Mouse (Mus musculus) embryonic facial prominence, embryonic 14.5 days (tissue): ENCODE measurements around the gene Nav2. TPM values are rescaled to one million over a fixed set of nuclear protein-coding genes. Genes with fewer than 3 reads are reported as not detected.

Experiments used
- ATAC-seq: fragments of 200-750 bp; cut with Nextera tagmentation; 2 replicates; pipeline ENCODE4 v1.8.0; 2017; ENCODE audit warnings: low read depth, moderate number of reproducible peaks, moderate TSS enrichment
- DNase-seq: peaks from one replicate; pipeline ENCODE4 v3.0.0-alpha.2; 2015; ENCODE audit warnings: low spot score
- H3K27ac ChIP-seq: fragments of 300-500 bp; sonication (generic); replicated peaks from 2 replicates; pipeline ENCODE4 v1.5.1; 2014; ENCODE audit warnings: low read depth, mild to moderate bottlenecking, low read length, moderate library complexity
- H3K27me3 ChIP-seq: fragments of 300-500 bp; sonication (generic); replicated peaks from 2 replicates; pipeline ENCODE4 v1.6.1; 2014; ENCODE audit warnings: low read length; ENCODE audit not compliant: control insufficient read depth, insufficient read depth
- H3K36me3 ChIP-seq: fragments of 300-500 bp; sonication (generic); 2 replicates; pipeline ENCODE4 v1.6.1; 2014; ENCODE audit warnings: low read length, mixed read lengths; ENCODE audit not compliant: control insufficient read depth, insufficient read depth
- H3K4me1 ChIP-seq: fragments of 300-500 bp; sonication (generic); 2 replicates; pipeline ENCODE4 v1.6.1; 2014; ENCODE audit warnings: antibody characterized with exemption, low read length; ENCODE audit not compliant: control insufficient read depth, insufficient read depth
- H3K4me2 ChIP-seq: fragments of 300-500 bp; sonication (generic); 2 replicates; pipeline ENCODE4 v1.6.1; 2014; ENCODE audit warnings: low read depth, mild to moderate bottlenecking, low read length, moderate library complexity, mixed read lengths
- H3K4me3 ChIP-seq: fragments of 300-500 bp; sonication (generic); 2 replicates; pipeline ENCODE4 v1.5.1; 2014; ENCODE audit warnings: low read depth, mild to moderate bottlenecking, low read length
- H3K9ac ChIP-seq: fragments of 300-500 bp; sonication (generic); 2 replicates; pipeline ENCODE4 v1.6.1; 2014; ENCODE audit warnings: low read depth, mild to moderate bottlenecking, low read length, moderate library complexity, mixed read lengths
- H3K9me3 ChIP-seq: fragments of 300-500 bp; sonication (generic); 2 replicates; pipeline ENCODE4 v1.6.1; 2016; ENCODE audit warnings: low read length; ENCODE audit not compliant: control insufficient read depth
- WGBS: fragments of 180-500 bp; shearing (Covaris S2); extraction: QIAGEN DNeasy Blood & Tissue Kit; methylation state at CpG from one replicate; pipeline ENCODE4 v1.1.7; 2014; 5-methylcytosine and 5-hydroxymethylcytosine counted together
- polyA plus RNA-seq: library from polyadenylated mRNA; unstranded; fragments of >200 nt; fragmentation: Nextera tagmentation; extraction: Ambion mirVana; gene quantifications from 2 replicates; pipeline ENCODE4 v1.2.1, GENCODE M21; 2014

The Nav2 gene
- polyA plus RNA-seq, 1 experiment from 2014 or later, result 13.5 TPM

DNA sequence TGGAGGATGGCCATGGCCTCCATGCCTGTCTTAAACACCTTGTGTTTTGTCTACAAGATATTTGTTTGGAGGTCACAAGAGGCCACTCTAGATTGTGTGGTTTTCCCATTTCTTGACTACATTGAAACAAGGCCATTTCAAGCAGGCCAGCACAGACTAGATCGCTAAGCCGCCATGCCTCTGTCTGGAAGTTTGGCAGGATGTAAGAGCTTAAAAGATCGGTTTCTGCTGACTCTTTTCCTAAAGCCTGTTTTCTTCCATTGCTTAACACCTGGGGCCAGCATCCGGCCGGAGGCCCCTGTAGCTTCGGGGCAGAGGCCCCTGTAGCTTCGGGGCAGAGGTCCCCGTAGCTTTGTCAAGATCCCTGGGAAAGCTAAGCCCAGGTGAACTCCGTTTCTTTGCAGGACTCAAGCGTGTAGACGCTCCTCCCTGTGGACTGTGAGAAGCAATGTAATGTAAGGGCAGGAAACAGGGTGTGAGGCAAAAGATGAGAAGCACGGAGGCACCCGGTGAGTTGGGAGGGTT, 434.1 kb downstream of the Nav2 start:
- H3K9ac ChIP-seq, result no peak overlapping the region
- no peaks in the 10 kb centered on the region for H3K27me3 ChIP-seq
- H3K4me2 ChIP-seq, result peak overlapping the region; percentile 43
- ATAC-seq, result peak; percentile 26; the same call in 1 of the 2 replicates
- peak overlapping the region; percentile 50 for H3K27ac ChIP-seq
- no peak overlapping the region for H3K4me3 ChIP-seq
- H3K4me1 ChIP-seq, result peaks cover 19% of the 10 kb centered on the region
- 31% methylated on average over 13 of the region's 13 CpGs for WGBS
- H3K36me3 ChIP-seq, result no peaks in the 10 kb centered on the region
- H3K9me3 ChIP-seq, result no peaks in the 10 kb centered on the region
- DNase-seq, result peak; percentile 53

DNA sequence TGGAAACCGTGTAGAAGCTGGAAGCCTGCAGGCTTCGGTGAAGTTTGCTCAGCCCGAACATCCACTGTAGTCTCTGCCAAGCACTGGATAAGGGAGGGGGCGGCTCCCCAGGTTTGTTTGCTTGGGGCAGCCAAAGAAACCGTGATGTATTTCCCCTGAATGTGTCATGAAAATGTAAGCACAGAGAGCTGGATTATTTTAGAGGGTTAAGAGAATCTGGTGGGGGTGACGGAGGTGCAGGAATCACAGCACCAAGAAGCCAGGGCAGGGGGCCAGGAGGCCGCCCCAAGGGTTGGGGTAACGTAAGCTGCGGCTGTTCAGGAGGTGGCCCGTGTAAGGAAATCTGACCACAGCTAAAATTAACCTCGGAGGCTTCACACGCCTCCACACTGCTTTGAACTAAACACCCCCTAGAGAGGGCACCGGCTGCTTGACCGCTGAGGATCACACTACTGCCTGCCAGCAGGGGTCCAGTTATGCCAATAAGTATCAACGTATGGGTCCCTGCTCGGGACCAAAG, 434.6 kb downstream of the Nav2 start:
- H3K4me3 ChIP-seq, result no peak overlapping the region

DNA sequence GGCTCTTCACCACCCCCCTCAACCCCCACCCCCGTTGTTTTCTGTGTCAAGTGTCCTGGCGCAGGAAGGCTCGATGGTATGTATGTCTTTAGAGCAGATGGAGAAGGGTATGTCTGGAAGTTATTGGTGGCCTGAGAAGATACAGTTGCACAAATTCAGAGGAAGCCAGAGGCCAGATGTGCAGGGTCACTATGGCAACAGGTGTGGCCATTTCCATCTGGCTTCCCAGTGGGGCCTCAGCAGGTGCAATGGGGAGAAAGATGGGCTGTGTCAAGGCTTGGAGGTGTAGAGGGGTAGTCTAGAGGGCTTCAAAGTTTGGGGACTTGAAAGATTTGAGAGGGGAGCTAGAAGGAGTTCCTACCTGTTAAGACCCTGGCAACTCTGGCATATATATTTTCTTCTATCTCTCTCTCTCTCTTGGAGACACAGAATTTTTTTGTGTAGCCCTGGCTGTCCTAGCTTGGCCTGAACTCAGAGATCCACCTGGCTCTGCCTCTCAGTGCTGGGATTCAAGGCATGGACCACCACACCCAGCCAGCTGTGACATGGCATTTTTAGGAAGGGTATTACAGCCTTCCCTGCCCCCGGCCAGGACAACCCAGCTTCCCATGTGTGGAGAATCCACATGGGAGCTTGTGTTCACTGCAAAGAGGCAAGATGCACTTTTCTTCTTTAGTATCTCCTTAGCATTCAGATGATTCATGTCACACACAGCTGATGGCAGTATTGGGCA, 435.4 kb downstream of the Nav2 start:
- peaks cover 19% of the 10 kb centered on the region for H3K4me1 ChIP-seq
- no peak overlapping the region for H3K27ac ChIP-seq
- 45% methylated on average over 4 of the region's 4 CpGs for WGBS
- H3K4me2 ChIP-seq, result no peak overlapping the region
- no peaks in the 10 kb centered on the region for H3K36me3 ChIP-seq
- H3K4me3 ChIP-seq, result no peak overlapping the region
- no peak for DNase-seq
- no peaks in the 10 kb centered on the region for H3K9me3 ChIP-seq
- H3K27me3 ChIP-seq, result no peaks in the 10 kb centered on the region
- ATAC-seq, result no peak
- no peak overlapping the region for H3K9ac ChIP-seq

More for the DNA sequence above, 434.6 kb downstream of the Nav2 start:
- Histone ChIP-seq H3K4me2 (peak overlapping the region; percentile 43), H3K36me3 (no peaks in the 10 kb centered on the region), H3K9me3 (no peaks in the 10 kb centered on the region), H3K27me3 (no peaks in the 10 kb centered on the region), H3K27ac (peak overlapping the region; percentile 50), H3K4me1 (peaks cover 19% of the 10 kb centered on the region), H3K9ac (no peak overlapping the region)
- ATAC-seq (peak; percentile 76), DNase-seq (peak; percentile 83)
- WGBS, result 10% methylated on average over 15 of the region's 16 CpGs

DNA sequence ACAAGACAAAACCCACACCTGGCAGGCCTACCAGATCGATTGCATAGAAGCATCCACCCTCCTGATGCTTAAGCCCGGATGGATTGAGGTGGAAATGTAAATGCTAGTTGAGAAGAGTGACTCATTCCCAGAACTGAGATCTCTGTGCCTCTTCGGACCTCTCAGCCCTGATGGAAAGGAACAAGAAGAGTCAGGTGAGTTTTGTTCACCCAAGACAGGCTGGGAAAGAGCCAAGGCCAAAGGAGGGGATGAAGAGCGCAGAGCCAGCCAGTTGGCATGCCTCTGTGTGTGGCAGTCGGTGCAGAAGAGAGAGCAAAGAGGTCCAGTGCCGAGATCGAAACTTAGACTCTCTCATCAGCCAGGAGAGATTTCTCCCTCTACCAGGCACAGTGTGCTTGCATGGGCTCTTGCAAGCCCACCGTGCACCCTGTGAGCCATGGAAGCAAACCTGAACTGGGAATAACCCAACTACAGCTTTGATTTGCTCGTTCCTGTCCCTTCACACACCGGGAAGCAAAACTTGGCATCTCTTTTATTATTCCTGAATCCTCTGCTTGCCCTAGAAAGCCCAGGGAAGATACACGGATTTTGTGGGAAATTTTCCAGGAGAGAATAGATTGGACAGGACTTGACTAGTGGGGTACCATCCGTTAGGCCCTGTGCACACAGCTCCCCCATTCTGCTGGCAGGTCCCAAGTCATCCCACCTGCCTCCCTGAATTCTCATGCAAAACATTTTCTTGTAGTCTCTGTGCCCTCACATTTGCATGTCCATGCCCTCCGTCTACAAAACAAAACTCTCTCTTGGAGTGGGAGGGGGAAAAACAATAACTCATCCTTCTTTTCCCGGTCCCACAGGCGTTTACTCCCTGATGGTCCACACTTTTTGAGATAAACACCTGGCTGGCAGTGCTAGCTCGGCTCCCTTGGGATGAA, 439.1 kb downstream of the Nav2 start:
- 38% methylated on average over 16 of the region's 16 CpGs for WGBS
- Histone ChIP-seq H3K36me3 (no peaks in the 10 kb centered on the region), H3K9me3 (no peaks in the 10 kb centered on the region; the same call in 1 of the 2 replicates), H3K4me3 (no peak overlapping the region), H3K27me3 (no peaks in the 10 kb centered on the region), H3K4me2 (no peak overlapping the region), H3K4me1 (peaks cover 12% of the 10 kb centered on the region), H3K9ac (no peak overlapping the region), H3K27ac (no peak overlapping the region)
- no peak for DNase-seq
- no peak for ATAC-seq

DNA sequence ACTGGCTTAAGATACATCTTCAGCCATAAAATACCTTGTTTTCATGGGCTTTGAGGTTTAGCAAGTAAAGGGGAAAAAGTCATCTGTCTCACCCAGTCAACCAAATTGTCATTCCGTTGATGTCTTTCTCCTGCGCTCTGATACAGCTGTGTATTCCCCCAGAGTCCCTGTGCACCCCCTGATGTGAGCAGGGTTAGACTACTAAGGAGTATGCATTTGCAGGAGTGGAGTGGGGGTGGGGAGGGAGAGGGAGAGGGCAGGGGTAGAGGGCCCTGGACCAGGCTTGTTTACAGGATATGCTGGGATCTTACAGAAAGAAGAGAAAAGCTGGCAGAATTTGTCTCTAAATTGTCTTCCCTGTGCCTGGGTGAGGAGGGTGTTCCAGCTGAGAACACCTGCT, 440.1 kb downstream of the Nav2 start:
- H3K27me3 ChIP-seq, result no peaks in the 10 kb centered on the region
- ATAC-seq, result no peak
- no peak overlapping the region for H3K9ac ChIP-seq
- H3K27ac ChIP-seq, result no peak overlapping the region
- H3K4me3 ChIP-seq, result no peak overlapping the region
- H3K9me3 ChIP-seq, result no peaks in the 10 kb centered on the region; the same call in 1 of the 2 replicates
- H3K4me1 ChIP-seq, result peaks cover 2% of the 10 kb centered on the region; the same call in 1 of the 2 replicates
- 26% methylated on average over 2 of the region's 2 CpGs for WGBS
- H3K36me3 ChIP-seq, result no peaks in the 10 kb centered on the region
- no peak overlapping the region for H3K4me2 ChIP-seq
- DNase-seq, result no peak

DNA sequence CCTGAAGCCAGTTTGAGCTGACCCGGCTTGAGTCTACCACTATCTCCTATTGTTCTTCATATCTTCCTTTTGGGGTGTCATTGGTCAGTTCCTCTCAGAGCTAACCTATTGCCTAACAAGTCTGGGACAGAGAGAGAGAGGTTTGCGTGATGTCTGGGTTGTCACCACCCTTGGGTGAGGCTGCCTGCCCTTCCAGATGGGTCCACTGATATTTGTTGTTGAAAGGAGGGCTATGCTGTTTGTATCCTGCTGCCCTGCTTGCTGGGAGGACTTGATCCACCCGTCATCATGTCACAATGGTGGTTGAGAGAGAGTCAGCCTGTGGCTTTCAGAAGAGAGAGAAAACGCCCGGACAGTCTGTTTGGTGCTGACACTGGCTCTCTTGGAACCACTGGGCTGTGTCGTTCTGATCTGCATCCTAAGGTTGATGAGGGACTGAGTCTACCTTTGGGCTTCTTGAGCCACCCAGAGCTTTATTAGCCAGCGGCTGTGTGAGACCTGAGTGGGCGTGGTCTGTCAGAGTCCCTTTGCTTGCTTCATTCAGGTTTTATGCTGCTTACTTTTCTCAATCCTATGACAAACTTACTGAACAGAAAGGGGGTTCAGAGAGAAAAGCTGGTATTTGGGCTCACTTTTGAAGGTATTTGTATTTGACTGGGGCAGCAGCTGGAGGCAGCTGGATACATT, 441.9 kb downstream of the Nav2 start:
- H3K4me3 ChIP-seq, result no peak overlapping the region

DNA sequence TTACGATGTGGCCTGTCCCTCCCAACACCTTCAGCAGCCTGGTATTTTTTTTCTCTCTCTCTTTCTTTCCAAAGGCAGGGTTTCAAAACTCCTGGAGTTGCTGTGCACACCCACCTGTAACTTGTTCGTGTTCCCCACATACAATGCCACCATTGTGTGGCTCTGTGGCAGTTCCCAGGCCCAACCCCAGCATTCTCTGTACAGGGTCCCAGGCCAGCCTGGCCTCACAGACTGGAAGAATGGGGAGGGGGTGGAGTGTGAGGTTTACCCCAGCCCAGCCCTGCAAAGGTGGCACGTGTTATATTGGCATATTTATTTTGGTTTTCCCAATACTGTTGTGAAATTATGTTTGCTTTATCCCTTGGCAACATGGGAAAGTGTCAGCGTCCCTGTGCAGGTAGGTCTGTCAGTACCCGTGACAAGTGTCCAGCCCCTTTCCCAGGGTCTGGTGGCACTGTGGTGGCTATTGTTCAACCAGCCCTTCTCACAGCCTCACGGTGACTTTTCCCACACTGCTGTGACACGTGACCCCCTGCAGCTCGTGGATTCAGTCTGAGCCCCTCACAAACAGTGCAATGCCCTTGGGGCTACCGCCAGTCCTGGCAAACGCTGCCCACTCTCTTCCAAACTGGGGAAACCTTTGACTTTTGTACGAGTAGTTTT, 443.2 kb downstream of the Nav2 start:
- no peaks in the 10 kb centered on the region; the same call in 1 of the 2 replicates for H3K4me1 ChIP-seq
- H3K27me3 ChIP-seq, result no peaks in the 10 kb centered on the region
- 35% methylated on average over 11 of the region's 11 CpGs for WGBS
- H3K9ac ChIP-seq, result no peak overlapping the region
- H3K4me2 ChIP-seq, result no peak overlapping the region
- ATAC-seq (peak; percentile 62; the same call in 1 of the 2 replicates), DNase-seq (no peak)
- H3K27ac ChIP-seq, result no peak overlapping the region
- no peak overlapping the region for H3K4me3 ChIP-seq
- no peaks in the 10 kb centered on the region for H3K36me3 ChIP-seq
- H3K9me3 ChIP-seq, result no peaks in the 10 kb centered on the region; the same call in 1 of the 2 replicates

More for the DNA sequence above, 441.9 kb downstream of the Nav2 start:
- Histone ChIP-seq H3K27ac (no peak overlapping the region), H3K9me3 (no peaks in the 10 kb centered on the region; the same call in 1 of the 2 replicates), H3K4me1 (no peaks in the 10 kb centered on the region; the same call in 1 of the 2 replicates), H3K9ac (no peak overlapping the region), H3K36me3 (no peaks in the 10 kb centered on the region), H3K4me2 (no peak overlapping the region), H3K27me3 (no peaks in the 10 kb centered on the region)
- ATAC-seq (no peak), DNase-seq (no peak)
- 76% methylated on average over 8 of the region's 8 CpGs for WGBS
